Mouse (Mus musculus) heart, embryonic 16.5 days (tissue): Measurements from ENCODE around the gene Ppp4r3a. TPM values are rescaled to one million over a fixed set of nuclear protein-coding genes. Genes with fewer than 3 reads are reported as not detected.

Source experiments
- ATAC-seq: fragments of 200-750 bp; cut with Nextera tagmentation; replicated peaks from 2 replicates; pipeline ENCODE4 v1.8.0; 2017; ENCODE audit warnings: moderate number of reproducible peaks; ENCODE audit not compliant: insufficient read depth, low FRiP score; ENCODE audit errors: extremely low read depth
- H3K27ac ChIP-seq: fragments of 300-500 bp; sonication (generic); 2 replicates; pipeline ENCODE4 v1.5.1; 2014; ENCODE audit warnings: mild to moderate bottlenecking, low read length, control low read depth, moderate library complexity
- H3K27me3 ChIP-seq: fragments of 300-500 bp; sonication (generic); 2 replicates; pipeline ENCODE4 v1.6.1; 2014; ENCODE audit warnings: low read length, mixed read lengths; ENCODE audit not compliant: control insufficient read depth, insufficient read depth
- H3K36me3 ChIP-seq: fragments of 300-500 bp; sonication (generic); 2 replicates; pipeline ENCODE4 v1.6.1; 2014; ENCODE audit not compliant: control insufficient read depth, insufficient read depth
- H3K4me1 ChIP-seq: fragments of 300-500 bp; sonication (generic); 2 replicates; pipeline ENCODE4 v1.6.1; 2014; ENCODE audit warnings: low read length, mixed read lengths; ENCODE audit not compliant: control insufficient read depth, insufficient read depth
- H3K4me2 ChIP-seq: fragments of 300-500 bp; sonication (generic); 2 replicates; pipeline ENCODE4 v1.6.1; 2014; ENCODE audit warnings: low read depth, mild to moderate bottlenecking, control low read depth, low read length
- H3K4me3 ChIP-seq: fragments of 300-500 bp; sonication (generic); 2 replicates; pipeline ENCODE4 v1.5.1; 2014; ENCODE audit warnings: mild to moderate bottlenecking, control low read depth, low read length
- H3K9ac ChIP-seq: fragments of 300-500 bp; sonication (generic); 2 replicates; pipeline ENCODE4 v1.6.1; 2014; ENCODE audit warnings: low read length, control low read depth
- H3K9me3 ChIP-seq: fragments of 300-500 bp; sonication (generic); replicated peaks from 2 replicates; pipeline ENCODE4 v1.6.1; 2016; ENCODE audit warnings: low read length; ENCODE audit not compliant: control insufficient read depth
- WGBS: fragments of 180-500 bp; shearing (Covaris S2); extraction: QIAGEN DNeasy Blood & Tissue Kit; methylation state at CpG from one replicate; pipeline ENCODE4 v1.1.7; 2014; 5-methylcytosine and 5-hydroxymethylcytosine counted together
- polyA plus RNA-seq: library from polyadenylated mRNA; unstranded; fragments of >200 nt; fragmentation: Nextera tagmentation; extraction: Ambion mirVana; gene quantifications from 2 replicates; pipeline ENCODE4 v1.2.1, GENCODE M21; 2015

Gene Ppp4r3a
- polyA plus RNA-seq, 1 experiment from 2014 or later: 25.8 TPM

DNA sequence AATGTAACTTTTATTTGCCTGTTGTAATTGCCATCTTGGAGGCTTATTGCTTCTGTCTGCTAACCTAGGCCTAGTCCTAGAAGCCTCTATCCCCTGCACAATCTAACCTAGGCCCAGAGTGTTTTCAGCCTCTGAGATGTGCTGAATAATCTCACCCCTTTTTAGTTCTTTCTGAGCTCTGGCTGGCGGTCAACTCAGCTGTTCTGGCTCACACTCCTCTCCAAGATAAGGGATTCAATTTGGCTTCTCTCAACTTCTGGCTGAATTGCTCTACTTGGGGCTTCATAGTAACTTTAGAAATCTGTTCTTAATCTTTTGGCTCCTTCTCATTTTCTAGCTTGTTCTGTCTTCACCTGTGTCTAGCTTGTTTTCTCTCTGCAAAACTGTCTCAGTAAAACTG is 3.9 kb upstream of the Ppp4r3a start:
- H3K27ac ChIP-seq: peak overlapping the region; percentile 45

DNA sequence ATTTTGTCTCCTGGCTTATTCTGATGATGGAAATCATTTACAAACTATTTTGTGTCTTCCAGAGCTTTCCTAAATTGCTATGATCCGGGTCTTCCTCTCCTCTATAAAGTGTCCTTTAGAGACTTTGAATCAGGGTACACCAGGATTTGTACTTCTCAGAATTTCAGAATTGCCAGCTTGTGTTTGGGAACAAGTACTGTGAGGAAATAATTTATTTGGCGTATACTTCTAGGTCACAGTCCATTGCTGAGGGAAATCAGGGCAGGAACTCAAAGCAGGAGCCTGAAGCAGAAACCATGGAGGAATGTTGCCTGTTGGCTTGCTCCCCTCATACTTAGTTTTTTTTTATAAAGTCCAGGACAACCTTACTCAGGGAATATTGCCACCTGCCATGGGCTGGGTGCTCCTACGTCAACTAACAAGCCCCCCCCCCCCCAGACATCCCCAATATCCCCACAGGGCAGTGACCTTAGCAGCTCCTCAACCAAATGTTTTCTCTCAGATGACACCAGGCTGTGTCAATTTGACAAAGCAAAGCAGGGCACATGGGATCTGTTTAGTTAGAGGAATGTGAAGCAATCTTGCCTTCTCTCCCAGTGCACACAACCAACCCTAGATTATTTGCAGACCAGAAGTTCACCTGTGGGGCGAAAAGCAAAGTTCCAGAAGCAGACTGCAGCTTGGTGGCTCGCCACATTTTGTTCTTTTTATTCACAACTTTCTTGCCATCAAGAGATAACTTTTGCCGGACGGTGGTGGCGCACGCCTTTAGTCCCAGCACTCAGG is 1.6 kb upstream of the Ppp4r3a start:
- H3K27me3 ChIP-seq: no peaks in the 10 kb centered on the region
- H3K4me1 ChIP-seq: peaks cover 28% of the 10 kb centered on the region
- H3K4me3 ChIP-seq: no peak overlapping the region
- H3K4me2 ChIP-seq: no peak overlapping the region
- H3K9me3 ChIP-seq: no peaks in the 10 kb centered on the region
- H3K36me3 ChIP-seq: peaks cover 3% of the 10 kb centered on the region; the same call in 1 of the 2 replicates
- no peak for ATAC-seq
- no peak overlapping the region for H3K27ac ChIP-seq
- H3K9ac ChIP-seq: no peak overlapping the region
- 91% methylated on average over 9 of the region's 9 CpGs for WGBS

More for the DNA sequence above, 3.9 kb upstream of the Ppp4r3a start:
- no peak for ATAC-seq
- H3K4me3 ChIP-seq: no peak overlapping the region
- H3K9me3 ChIP-seq: no peaks in the 10 kb centered on the region
- WGBS: 26% methylated on average over 1 of the region's 1 CpGs
- H3K9ac ChIP-seq: no peak overlapping the region
- H3K4me2 ChIP-seq: no peak overlapping the region
- no peaks in the 10 kb centered on the region for H3K27me3 ChIP-seq
- peaks cover 15% of the 10 kb centered on the region for H3K4me1 ChIP-seq
- no peaks in the 10 kb centered on the region for H3K36me3 ChIP-seq

DNA sequence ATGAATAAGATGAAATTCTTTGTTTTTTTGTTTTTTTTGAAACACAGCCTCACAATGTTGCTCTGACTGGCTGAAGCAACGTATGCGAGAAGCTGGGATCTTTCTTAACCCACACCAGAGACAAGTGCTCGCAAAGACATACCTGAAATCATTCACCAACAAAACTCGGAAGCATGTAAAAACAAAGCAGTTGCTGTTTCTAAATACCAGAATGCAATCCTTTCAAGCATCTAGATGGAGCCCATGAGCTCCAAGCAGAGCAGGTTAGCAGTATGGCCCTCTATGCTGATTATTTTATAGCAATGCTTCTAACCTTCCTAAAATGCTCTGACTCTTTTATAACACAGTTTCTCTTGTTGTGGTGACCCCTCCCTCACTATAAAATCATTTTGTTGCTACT is 735 bp upstream of the Ppp4r3a start:
- 7% methylated on average over 4 of the region's 4 CpGs for WGBS
- Histone ChIP-seq H3K27me3 (no peaks in the 10 kb centered on the region), H3K4me3 (peak overlapping the region; percentile 100), H3K27ac (peak overlapping the region; percentile 99), H3K9ac (peak overlapping the region; percentile 100), H3K9me3 (no peaks in the 10 kb centered on the region), H3K4me1 (peaks cover 28% of the 10 kb centered on the region), H3K4me2 (peak overlapping the region; percentile 82), H3K36me3 (peaks cover 3% of the 10 kb centered on the region; the same call in 1 of the 2 replicates)
- no peak for ATAC-seq

DNA sequence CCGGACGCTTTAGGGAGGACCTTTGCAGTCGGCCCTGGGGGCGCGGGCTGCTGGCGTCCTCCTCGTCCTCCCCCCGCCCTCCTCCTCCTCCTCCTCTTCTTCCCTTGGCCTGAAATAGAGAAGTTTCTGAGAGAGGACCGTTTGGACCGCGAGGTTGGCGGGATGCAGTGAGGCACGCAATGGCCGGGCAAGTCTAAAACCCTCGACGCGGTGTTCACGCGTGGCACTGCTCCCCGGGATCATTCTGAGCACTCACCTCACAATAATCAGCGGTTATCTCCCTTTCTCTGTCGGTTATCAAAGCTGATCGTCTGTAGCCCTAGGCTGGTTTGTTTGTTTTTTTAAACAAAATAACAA is 315 bp upstream of the Ppp4r3a start:
- peaks cover 5% of the 10 kb centered on the region; the same call in 1 of the 2 replicates for H3K36me3 ChIP-seq
- H3K4me2 ChIP-seq: peak overlapping the region; percentile 82
- H3K27me3 ChIP-seq: no peaks in the 10 kb centered on the region
- peak; percentile 34 for ATAC-seq
- peak overlapping the region; percentile 100 for H3K4me3 ChIP-seq
- H3K9me3 ChIP-seq: no peaks in the 10 kb centered on the region
- H3K27ac ChIP-seq: peak overlapping the region; percentile 99
- peaks cover 31% of the 10 kb centered on the region for H3K4me1 ChIP-seq
- under 1% methylated on average over 22 of the region's 23 CpGs for WGBS
- peak overlapping the region; percentile 100 for H3K9ac ChIP-seq

DNA sequence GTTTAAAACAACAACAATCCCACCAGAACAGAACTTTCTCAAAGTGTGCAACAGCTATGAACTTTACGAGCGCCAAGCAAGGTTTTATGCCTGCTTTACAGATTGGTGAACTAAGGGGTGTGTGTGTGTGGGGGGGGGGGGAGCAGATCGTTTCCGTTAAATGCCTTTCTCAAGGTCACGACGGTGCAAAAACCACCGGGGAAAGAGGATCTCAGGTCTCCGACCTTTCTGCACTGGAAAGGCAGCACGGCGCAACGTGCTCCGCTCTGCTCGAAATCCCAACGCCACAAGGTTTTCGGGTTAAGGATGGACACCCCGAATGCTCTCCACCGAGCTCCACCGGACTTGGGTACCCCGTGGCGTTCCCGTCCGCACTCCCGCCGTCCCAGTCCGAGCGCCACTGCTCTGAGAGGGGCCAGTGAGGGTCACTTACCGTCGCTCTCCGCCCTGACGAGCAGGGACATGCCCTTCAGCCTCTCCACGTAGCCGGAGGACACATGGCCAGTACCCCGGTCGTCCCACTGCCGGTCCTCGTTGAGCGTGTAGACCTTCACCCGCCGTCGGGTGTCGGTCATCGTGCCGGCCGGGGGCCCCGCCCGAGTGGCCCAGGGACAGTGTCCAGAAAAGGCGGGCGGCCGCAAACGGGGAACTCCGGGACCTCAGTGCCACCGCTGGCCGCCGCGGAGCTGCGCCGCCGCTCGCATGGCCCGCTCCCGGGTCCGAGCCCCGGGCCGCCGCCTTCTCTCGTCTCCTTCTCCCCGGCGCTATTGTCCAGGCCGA is 1.0 kb downstream of the Ppp4r3a start:
- H3K4me2 ChIP-seq: peak overlapping the region; percentile 88
- H3K4me1 ChIP-seq: peaks cover 32% of the 10 kb centered on the region
- H3K36me3 ChIP-seq: peaks cover 5% of the 10 kb centered on the region; the same call in 1 of the 2 replicates
- H3K27me3 ChIP-seq: no peaks in the 10 kb centered on the region
- H3K9me3 ChIP-seq: no peaks in the 10 kb centered on the region
- ATAC-seq: peak; percentile 10
- H3K4me3 ChIP-seq: peak overlapping the region; percentile 100
- peak overlapping the region; percentile 99 for H3K27ac ChIP-seq
- WGBS: under 1% methylated on average over 68 of the region's 69 CpGs
- peak overlapping the region; percentile 100 for H3K9ac ChIP-seq

DNA sequence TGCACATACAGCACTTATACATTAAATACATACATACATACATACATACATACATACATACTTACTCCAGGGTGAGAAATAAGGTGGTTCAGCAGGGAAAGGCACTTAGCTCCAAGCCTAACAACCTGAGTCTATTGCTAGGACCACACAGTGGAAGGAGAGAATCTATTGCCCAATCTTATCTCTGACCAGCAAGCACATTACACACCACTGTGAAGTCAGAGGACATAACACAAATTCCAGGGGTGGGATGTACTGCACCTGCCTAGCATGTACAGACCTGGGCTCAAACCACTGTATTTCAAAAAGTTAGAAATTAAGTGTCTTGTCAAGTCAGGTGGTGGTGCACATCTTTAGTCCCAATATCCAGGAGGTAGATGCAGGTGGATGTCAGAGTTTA is 5.5 kb downstream of the Ppp4r3a start:
- Histone ChIP-seq H3K27me3 (no peaks in the 10 kb centered on the region), H3K27ac (no peak overlapping the region), H3K4me3 (no peak overlapping the region), H3K9ac (no peak overlapping the region), H3K4me1 (peaks cover 29% of the 10 kb centered on the region), H3K4me2 (no peak overlapping the region), H3K36me3 (peaks cover 9% of the 10 kb centered on the region), H3K9me3 (no peaks in the 10 kb centered on the region)
- ATAC-seq: no peak

DNA sequence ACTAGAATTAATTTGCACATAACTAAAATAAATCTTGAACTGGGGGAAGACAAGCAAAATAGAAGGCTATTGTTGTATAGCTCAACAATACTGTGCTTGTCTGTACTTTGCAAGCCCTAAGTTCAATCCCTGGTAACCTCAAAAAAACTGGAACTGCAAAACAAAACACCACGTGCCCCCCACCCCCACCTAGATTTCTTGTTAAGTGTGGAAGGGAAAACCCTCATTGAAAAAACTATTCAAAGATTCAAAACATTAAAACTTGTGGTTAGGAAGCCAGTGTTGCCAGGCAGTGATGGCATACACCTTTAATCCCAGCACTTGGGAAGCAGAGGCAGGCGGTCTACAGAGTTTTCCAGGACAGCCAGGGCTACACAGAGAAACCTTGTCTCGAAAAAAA is 8.1 kb downstream of the Ppp4r3a start:
- WGBS: 80% methylated on average over 3 of the region's 3 CpGs

DNA sequence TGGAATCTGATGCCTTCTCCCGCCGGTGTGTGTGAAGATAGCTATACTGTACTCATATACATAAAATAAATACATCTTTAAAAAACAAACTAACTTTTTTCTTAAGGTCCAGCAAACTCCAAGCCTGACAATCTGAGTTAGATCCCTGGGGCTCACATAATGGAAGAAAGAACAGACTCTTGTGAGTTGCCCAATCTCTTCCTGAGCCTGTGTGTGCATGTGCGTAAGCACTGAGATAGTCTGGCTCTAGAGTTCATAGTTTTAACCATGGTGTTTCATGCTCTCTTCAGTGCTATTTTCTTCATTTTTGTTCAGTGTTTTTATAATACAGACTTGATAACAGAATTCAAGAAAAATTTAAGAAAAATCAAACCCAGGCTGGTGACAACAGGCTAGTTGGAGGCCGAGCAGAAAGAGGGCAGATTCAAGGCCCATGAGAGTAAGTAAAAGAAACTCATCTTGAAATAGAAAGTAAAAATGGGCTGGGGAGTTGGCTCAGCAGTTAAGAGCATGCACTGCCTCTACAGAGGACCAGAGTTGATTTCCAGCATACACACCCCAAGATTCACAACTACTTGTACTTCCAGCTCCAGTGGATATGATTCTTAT is 8.6 kb downstream of the Ppp4r3a start:
- H3K27ac ChIP-seq: no peak overlapping the region
- WGBS: 76% methylated on average over 4 of the region's 4 CpGs
- ATAC-seq: no peak
- H3K4me1 ChIP-seq: peaks cover 17% of the 10 kb centered on the region
- H3K4me2 ChIP-seq: peak overlapping the region; percentile 6; the same call in 1 of the 2 replicates
- H3K9ac ChIP-seq: no peak overlapping the region
- peaks cover 6% of the 10 kb centered on the region; the same call in 1 of the 2 replicates for H3K36me3 ChIP-seq
- H3K4me3 ChIP-seq: no peak overlapping the region
- H3K9me3 ChIP-seq: no peaks in the 10 kb centered on the region
- no peaks in the 10 kb centered on the region for H3K27me3 ChIP-seq

More for the DNA sequence above, 8.1 kb downstream of the Ppp4r3a start:
- Histone ChIP-seq H3K4me1 (peaks cover 17% of the 10 kb centered on the region), H3K9me3 (no peaks in the 10 kb centered on the region), H3K4me2 (peak overlapping the region; percentile 6; the same call in 1 of the 2 replicates), H3K4me3 (no peak overlapping the region), H3K27ac (no peak overlapping the region), H3K36me3 (peaks cover 8% of the 10 kb centered on the region), H3K9ac (no peak overlapping the region), H3K27me3 (no peaks in the 10 kb centered on the region)
- ATAC-seq: no peak
